Mouse (Mus musculus) gastrocnemius, postnatal 4 days (tissue): Measurements from ENCODE around the gene Tacc2. TPM values are rescaled to one million over a fixed set of nuclear protein-coding genes. Genes with fewer than 3 reads are reported as not detected.
A peak's percentile ranks its signal among the peaks of the same experiment; 100 is the strongest.
"Not testable (repeated sequence)": the region's sequence is repeated elsewhere in the genome, so short reads cannot be mapped to it uniquely, and the experiment has no call there.

Source experiments
- DNase-seq, 2 experiments: peaks; one replicate each; pipeline ENCODE4 v3.0.0; 2021 to 2022; ENCODE audit warnings: low spot score in 2 of 2, mixed read lengths in 2 of 2
- long read RNA-seq, 2 experiments: library from polyadenylated mRNA; stranded (forward); transcript quantifications; one replicate each; pipeline ENCODE4 v2.0.0; 2021
- total RNA-seq, 2 experiments: library from RNA; stranded (reverse); gene quantifications; 2 replicates each; pipeline ENCODE4 v1.2.3; 2021

The Tacc2 gene
- 100 to 1,000 TPM; 171 to 202 TPM for total RNA-seq
- long read RNA-seq, experiment 1, transcript Tacc2-205 (15 exons, 3,464 nt), result major isoform, 7 of 69 reads
- long read RNA-seq, experiment 1, partial matches to known transcripts, result 27 of 69 reads
- long read RNA-seq, experiment 1, other reads (novel, unspliced or antisense), result 34 of 69 reads
- long read RNA-seq, experiment 2, partial matches to known transcripts, result 30 of 74 reads
- long read RNA-seq, experiment 2, other reads (novel, unspliced or antisense), result 40 of 74 reads

DNA sequence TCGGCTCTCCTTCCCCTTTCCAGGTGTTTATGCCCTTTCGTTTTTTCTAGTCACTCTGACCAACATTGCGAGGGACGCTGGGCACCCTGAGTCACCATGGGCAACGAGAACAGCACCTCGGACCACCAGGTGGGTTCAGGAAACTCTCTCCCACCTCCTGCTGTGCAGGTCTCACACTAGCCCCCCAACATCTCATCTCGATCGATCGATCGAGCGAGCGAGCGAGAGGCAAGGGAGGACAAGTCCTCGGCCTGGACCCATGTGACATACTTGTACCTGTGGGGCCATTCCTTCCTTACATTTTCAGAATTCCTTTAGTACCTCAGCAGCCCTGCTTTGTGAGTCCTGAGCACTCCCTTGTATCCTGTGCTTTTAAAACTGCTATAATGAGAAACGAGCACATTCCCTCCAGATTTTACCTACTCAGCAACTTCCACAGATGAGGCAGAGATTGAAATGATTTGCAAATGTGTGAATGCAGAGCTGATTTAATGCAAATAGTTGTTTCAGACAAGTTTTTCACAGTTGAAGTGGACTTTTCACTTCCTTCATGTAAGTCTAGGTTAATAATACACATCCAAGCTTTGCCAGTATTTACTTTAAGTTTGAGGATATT is at the start of gene Tacc2:
Tacc2 (plus strand) TSS at position 51 of the 616 bp plus-strand sequence.
- DNase-seq, result no peak

DNA sequence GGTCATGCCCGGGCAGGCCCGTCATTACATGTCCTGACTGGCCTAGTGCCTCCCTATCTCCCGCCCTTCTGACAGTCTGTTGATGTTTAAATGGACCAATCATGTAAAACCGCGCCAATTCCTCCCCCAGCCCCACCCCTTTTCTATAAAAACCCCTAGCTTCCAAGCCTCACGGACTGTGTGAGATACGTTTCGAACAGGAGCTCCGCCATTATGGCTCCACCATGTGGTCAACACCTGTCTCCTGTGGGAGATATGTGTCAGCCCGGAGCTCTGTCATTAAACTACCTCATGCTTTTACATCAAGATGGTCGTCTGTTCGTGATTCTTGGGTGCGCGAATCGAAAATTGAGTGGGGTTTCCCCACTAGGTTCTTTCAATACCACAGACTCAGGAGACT is 46.1 kb upstream of the Tacc2 start:
- not testable (repeated sequence) for DNase-seq

DNA sequence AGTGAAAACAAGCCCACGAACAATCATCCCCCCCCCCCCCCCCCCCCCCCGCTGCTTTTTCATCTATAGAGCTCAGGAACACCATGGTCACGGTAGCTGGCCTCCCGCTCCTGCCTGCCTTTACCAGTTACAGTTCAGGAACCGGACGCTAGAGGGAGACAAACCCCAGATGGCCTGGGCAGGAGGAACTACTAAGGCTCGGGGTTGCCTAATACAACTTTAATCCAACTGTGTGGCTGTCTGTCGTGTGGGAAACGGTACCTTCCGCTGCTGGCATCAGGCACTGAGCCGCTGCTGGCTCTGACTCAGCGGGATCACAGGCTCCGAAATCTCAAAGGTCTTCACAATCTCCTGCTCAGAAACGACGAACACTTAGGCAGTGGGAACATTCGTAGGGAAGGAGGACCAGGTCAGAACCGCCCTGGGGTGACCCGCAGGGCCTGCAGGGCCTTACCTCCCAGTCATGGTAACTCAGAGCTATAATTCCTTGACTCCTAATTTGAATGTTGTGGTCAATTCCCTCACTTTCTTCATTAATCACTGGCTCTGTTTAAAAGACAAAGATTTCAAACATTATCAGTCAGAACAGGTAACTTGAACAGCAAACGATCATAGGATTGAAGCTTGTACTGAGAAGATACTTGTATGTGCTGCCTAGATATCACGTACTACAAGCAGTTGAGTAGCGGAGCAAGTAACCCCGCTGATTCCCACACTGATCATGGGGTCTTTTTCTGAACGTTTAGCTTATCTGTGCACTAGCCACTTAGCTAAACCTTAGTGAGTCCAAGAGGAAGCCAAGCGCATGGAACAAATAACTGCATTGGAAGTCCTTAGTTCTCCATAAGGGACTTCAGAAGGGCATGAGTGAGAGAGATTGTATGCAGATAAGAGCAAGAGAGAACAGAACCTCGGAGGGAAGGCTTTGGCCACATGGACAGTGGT is 43.6 kb upstream of the Tacc2 start:
- DNase-seq, result peak; percentile 69 to 84

DNA sequence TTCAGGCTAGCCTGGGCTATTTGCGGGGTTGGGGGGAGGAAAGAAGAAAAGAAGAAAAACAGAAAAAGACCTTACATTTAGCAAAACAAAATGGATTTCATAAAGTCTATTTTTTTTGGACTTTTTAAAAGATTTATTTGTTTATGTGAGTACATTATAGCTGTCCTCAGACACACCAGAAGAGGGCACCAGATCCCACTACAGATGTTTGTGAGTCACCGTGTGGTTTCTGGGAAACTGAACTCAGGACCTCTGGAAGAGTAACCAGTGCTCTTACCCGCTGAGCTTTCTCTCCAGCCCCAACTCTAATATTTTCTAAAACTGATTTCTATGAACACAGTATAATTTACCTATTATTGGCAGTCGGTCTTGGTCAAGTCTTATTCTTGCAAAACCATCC is 42.1 kb upstream of the Tacc2 start:
- no peak for DNase-seq

DNA sequence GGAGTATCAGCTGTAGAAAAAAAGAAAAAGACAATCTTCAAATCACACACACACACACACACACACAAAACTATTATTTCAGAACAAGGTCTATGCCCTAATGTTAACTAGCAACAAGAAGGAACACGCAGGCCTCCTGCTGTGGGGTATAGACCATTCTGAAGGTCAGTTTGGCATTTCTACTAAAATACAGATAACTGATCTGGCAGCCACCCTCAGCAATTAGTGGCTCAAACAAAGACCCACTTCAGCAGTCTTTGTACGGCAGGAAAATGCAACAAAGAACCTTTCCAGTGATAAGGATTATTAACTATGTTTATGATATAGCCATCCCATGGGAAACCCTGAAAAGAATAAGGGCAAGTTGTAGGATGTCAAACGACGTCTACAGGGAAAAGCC is 40.2 kb upstream of the Tacc2 start:
- DNase-seq, result no peak

DNA sequence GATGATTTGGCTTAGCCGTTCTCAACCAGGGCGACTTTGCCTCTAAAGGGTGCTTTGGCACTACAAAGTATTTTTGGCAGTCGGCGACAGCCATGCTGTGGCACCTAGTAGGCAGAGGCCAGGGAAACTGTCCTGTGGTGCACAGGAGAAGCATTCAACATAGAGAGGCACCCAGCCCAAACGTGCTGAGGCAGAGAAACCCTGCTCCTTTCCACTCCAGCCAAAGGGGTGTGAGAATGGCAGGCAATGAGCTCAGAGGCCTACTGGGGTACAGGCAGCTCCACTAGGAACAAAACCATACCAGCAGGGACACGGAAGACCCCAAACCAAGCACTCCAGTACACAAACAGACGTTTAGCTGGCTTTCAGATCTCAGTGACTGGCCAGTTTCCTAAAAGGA is 37.1 kb upstream of the Tacc2 start:
- DNase-seq, result no peak

DNA sequence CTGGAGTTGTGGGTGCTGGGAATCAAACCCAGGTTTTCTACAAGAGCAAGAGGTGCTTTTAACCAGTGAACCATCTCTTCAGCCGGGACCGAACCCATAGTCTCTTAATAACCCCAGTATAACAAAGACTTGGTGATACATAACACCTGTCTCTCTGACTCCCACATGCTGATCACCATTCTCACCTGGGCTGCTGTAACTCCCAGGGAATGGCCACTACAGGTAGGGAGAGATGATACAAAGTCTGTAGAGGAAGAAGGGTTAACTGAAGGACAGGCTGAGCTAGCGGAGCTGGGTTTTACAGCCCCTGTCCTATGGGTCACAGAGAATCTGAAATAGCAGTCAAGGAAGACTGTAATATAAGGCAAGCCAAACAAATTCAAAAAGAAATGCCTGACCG is 34.1 kb upstream of the Tacc2 start:
- DNase-seq, result no peak

DNA sequence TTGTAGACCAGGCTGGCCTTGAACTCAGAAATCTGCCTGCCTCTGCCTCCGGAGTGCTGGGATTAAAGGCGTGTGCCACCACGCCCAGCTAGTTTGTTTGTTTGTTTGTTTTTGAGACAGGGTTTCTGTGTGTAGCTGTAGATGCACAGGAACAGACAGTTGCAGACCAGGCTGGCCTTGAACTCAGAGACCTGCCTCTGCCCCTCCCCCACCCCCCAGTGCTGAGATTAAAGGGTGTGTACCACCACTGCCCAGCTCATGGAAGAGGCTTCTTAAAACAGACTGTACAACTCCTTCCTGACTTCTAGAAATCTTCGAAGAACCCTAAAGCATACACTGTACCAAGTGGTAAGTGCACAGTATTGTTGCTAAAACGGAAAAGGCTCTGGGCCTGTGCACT is 31.8 kb upstream of the Tacc2 start:
- no peak for DNase-seq

DNA sequence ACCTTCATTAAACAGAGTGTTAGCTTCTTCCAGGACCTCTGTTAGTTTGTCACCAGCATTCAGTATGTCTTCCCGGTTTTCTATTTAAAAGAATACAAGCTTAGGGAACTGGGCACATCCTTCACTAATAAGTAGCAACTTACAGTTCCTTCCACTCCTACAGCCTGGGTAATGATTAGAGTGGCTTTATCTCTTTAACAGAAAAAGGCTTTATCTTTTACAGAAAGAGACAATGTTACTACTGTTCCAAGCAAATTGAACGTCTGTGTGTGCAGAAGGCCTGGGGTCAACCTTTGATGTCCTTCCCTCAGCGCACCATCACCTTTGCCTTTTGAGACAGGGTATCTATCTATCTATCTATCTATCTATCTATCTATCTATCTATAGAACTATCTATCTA is 31.3 kb upstream of the Tacc2 start:
- no peak for DNase-seq

DNA sequence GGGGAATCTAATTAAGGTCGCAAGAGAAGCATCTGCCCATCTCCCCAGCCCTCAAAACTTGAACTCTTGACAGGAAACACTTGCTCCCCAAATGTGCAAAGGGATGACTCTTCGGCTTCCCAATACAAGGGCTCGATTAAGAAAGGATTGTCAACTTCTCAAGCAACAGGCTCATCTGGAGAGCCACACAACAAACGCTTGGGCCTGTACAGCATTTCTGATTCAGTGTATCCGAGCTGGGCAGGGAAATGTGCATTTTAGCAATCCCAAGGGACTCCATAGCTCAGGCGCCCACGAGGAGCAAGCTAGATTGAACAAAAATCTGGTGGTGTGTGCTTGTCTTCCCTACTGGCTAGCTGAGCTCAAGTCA is 30.8 kb upstream of the Tacc2 start:
- DNase-seq, result no peak

DNA sequence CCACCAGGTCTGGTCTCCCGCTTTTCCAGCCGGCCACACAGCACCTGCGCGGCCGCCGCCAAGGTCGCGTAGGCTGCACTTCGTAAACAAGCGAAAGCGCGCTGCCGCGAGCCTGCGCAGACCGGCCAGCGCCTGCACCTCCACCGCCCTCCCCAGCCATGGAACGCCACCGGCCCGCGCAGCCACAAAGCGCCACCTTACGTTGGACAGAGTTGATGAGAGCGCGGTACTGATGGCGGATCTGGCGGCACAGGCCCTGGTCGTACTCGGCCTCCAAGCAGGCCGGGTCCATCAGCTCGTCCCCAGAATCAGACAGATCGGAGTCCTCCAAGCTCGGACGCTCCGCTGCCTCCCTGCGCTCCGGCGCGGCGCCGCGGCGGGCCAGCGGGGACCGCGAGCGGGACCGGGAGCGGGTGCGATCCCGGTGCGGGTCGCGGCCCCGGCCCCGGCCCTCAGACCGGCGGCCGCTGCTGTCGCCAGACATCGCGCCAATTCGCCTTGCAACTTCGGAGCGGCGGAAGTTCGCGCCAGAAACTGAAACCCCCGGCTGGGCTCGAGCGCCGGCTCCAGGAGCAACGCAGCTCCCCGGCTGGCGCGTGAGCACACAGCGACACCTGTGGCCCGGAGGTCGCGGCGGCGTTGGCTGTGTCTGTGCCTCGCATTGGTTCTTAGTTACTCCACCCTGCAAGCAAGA is 30.3 kb upstream of the Tacc2 start:
- DNase-seq, result peak; percentile 82 to 94

DNA sequence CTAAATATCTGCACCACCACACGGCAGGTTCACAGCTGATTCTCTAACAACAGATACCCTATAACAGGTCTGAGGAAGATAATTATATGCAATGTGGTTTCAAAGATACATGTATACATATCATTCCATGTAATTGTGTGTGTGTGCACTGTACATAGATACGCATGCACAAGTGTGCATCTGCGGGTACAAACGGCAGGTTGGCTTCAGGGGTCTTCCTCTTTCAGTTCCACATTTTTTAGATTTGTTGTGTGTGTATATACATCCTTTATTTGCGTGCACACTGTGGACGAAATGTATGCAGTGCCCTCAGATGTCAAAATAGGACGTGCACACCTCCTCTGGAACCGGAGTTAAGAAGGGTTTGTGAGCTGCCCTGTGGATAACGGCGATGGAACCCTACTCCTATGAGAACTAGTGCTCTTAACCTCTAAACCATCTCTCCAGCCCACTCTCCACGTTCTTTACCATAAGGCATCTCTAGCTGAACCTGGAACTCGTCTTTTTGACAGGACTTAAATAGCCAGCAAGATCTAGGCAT is 29.5 kb upstream of the Tacc2 start:
- no peak for DNase-seq

DNA sequence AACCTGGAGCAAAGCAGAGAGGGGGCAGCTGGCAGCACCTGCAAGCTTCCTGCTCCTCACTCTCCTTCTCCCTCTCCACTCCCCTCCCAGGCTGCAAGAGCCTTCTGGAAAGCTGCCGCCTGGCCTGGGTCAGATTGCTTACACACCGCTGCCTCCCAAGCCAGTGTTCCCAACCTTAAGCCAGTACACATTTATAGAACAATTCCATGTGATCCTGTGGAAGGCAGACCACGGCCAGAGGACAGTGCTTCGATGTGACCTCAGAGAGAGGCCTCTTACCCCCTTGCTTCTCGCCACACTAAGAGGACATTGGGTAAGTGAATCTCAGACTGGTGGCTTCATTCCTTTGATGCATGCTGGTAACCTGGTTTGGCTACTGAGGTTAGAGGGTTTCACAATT is 24.5 kb upstream of the Tacc2 start:
- peak in 1 of 2 experiments; percentile 34 for DNase-seq

DNA sequence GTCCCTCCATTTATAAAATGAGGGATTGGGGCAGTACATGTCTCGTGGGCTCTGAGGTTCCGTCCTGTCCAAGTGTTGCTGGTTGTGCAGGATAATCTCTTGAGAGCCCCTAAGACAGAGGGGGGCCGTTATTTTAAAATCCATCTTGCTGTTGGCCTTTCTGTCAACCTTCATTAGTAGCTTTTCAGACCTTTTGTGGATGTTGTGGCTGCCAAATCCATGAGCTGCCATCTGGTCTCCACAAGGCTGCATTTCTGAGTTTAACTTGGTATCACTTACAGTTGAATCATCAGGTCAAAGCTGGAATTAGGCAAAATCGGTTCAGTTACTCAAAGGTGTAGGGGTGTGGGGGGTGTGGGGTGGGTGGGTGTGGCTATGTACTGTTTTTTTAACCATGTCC is 23.9 kb upstream of the Tacc2 start:
- DNase-seq, result no peak

DNA sequence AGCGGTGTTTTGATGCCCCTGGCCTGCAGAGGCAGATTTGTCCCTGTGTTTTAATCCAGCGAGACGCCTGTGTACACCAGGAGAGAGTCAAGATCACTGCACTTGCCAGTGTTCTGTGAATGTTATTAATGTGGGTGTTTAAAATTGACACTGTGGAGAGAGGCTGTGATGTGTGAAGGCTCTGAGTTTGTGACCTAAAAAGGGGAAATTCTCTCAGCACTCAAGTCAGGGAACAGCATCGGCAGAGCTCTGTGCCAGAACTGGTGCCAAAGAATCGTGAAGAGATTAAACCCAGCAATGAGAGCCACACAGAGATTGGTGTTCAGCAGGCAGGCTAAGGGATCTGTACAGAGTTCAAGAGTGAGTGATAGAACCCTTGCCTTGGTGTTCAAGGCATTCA is 21.6 kb upstream of the Tacc2 start:
- no peak for DNase-seq

DNA sequence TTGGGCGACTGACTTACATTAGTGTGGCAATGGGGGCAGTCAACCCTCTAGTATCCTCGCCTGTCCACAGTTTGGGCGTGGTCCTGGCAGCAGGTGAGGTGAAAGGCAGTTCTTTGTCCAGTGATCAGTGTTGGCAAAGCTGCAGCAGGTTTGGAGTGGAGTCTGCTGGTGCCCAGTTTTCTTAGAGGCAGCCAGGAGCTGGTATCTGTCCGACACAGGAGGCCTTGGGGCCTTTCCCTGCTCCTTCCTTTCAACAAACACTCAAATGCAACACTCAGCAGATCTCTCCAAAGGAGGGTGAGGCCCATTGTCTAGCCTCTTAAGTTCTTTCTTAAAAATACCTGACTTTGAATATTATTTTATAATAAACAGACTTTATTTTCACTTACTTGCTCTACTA is 18.6 kb upstream of the Tacc2 start:
- no peak for DNase-seq

DNA sequence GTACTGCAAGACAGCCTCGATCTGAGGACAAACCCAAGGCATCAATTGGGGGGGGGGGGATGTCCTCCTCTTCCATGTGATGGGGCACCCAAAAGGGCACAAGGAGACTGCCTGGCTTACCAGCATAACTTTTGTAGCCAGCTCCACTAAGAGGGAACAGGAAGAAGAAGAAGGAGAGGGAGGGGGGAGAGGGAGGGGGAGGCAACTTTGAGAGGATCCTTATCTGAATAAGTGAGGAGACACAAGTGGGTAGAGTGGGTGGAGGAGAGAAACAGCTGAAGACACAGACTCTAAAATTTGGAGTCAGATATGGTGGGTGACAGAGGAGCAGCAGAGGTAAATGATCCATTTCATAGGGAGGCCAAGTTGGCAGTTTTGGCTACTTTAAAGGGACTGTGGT is 16.3 kb upstream of the Tacc2 start:
- no peak for DNase-seq

DNA sequence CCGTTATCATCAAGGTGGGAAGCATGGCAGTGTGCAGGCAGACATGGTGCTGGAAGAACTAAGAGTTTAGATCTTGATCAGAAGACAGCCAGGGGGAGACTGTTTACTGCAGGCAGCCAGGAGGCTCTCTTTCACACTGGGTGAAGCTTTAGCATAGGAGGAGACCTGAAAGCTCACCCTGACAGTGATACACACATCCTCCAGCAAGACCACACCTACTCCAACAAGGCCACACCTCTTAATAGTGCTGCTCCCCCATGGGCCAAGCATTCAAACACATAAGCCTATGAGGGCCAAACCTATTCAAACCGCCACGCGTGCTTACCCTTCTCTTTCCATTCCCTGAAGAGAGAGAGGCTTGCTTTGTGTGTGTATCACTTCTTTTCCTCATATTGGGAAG is 14.0 kb upstream of the Tacc2 start:
- no peak for DNase-seq

DNA sequence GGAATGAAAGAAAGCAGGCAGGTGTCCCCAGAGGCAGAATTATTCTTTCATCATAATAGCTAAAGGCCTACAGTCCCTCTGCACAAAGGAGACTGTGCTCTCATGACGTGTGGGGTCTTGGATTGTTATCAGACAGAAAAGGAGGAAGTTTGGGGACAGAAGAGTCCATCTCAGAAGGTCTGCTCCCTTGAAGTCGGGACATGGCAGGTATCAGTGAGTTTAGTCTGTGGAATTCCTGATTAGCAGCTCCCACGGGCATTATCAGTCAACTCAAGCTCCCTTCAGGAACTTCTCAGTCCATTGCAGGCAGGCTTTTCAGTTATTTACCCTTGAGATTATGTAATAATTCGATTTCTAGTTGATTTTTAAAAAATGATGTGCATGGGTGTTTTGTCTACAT is 13.4 kb upstream of the Tacc2 start:
- DNase-seq, result no peak

DNA sequence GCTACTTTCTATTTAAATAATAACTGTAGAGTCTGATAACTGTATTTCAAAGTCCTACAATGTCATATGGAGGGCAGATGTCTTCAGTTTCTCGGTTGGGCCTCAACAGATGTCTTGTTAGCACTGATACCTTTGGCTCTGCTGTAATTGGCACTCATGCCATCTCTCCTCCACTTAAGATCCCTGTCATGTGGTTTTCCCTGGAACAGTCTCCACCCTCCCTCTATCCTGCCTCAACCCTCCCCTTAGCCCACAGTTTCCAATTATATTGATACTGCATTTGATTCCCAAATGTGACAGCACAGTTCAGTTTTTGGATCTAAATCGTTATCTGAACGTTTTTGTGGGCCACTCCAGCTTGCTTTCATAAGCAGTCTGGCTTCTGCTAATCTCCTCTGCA is 12.6 kb upstream of the Tacc2 start:
- no peak for DNase-seq

DNA sequence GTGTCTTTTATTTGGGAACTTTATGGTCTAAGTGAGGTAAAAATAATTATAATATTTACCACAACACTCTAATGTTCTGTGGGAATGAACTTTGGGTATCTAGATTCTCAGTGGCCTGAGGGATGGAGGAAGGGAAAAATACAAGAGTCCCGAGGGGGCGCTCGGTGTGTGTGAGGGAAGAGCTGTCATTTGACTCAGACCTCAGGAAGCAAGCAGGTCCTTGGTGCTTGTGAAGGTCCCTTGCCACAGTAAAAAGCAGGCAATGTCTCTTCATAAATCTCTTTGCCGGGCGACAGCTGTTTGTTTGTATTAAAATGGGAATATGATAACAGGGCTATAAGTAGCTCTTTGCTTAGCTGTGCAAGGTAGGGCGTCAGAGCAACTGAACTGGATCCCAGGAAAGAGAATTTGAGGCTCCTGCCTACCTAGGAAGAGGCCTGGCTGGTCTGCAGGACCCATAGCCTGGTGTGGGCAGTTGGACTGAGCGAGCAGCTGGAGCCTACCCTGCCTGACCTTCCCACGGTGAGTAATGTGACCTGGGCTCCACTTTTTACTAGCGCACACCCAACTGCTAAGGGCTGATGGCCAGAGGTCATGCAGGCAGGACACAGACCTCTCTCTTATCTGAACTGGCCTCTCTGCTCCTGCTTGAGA is 8.3 kb upstream of the Tacc2 start:
- no peak for DNase-seq
